Mouse (Mus musculus): Measurements from ENCODE around the gene Neurl3.

- TF ChIP-seq CTCF (IDR thresholded peaks at IDR 0.05; ENCODE audit: borderline replicate concordance, extremely low read depth, insufficient read depth, insufficient read length) (no peak), POLR2A (IDR thresholded peaks at IDR 0.05; ENCODE audit: borderline replicate concordance, extremely low read depth, insufficient read depth, insufficient read length, poor library complexity, severe bottlenecking) (no peak)
Observed at GRCm38 (mm10) chr1:36302957-36303356, 28.5 kb upstream of the Neurl3 start.
